Mouse (Mus musculus) stomach, postnatal 0 days (tissue): ENCODE measurements around the gene Gm7138.

Experiments used
- CTCF ChIP-seq: IDR thresholded peaks from 2 replicates; pipeline ENCODE4 v1.5.1; 2016; ENCODE audit warnings: antibody characterized with exemption, low read depth, mild to moderate bottlenecking, moderate library complexity
- EP300 ChIP-seq: optimal IDR thresholded peaks from 2 replicates; pipeline ENCODE3; 2016; ENCODE audit warnings: antibody characterized with exemption

- TF ChIP-seq CTCF (no peak), EP300 (no peak)
These were observed 22.3 kb upstream of the Gm7138 start, which contains the start of gene Gm19668 for GRCm38 (mm10) chr10:77798921-77799508.
